Mouse (Mus musculus): ENCODE measurements around the gene Dynlt1c. TPM values are rescaled to one million over a fixed set of nuclear protein-coding genes. Genes with fewer than 3 reads are reported as not detected.
"Not testable (repeated sequence)": the region's sequence is repeated elsewhere in the genome, so short reads cannot be mapped to it uniquely, and the experiment has no call there.

The Dynlt1c gene
- polyA plus RNA-seq, 1 experiment from 2014 or later = 51.4 TPM

GRCm38 (mm10) chr17:6644210-6644609, 42.7 kb downstream of the Dynlt1c start:
- H3K9ac ChIP-seq; H3K9me3 ChIP-seq; H3K36me3 ChIP-seq; ATAC-seq (ENCODE audit: insufficient number of reproducible peaks, insufficient read depth, low FRiP score, low TSS enrichment); H3K4me2 ChIP-seq (replicated peaks); H3K4me1 ChIP-seq; H3K27ac ChIP-seq; H3K4me3 ChIP-seq; H3K27me3 ChIP-seq: not testable (repeated sequence)
- WGBS = 88% methylated on average over 9 of the region's 9 CpGs

GRCm38 (mm10) chr17:6644673-6645072, 43.2 kb downstream of the Dynlt1c start:
- H3K36me3 ChIP-seq; H3K4me3 ChIP-seq; H3K27me3 ChIP-seq; H3K27ac ChIP-seq; H3K9ac ChIP-seq; ATAC-seq (ENCODE audit: insufficient number of reproducible peaks, insufficient read depth, low FRiP score, low TSS enrichment); H3K9me3 ChIP-seq; H3K4me1 ChIP-seq; H3K4me2 ChIP-seq (replicated peaks): not testable (repeated sequence)
- WGBS = 84% methylated on average over 4 of the region's 4 CpGs

GRCm38 (mm10) chr17:6645668-6646067, 44.2 kb downstream of the Dynlt1c start:
- 93% methylated on average over 4 of the region's 4 CpGs for WGBS
- not testable (repeated sequence) for H3K9me3 ChIP-seq; ATAC-seq (ENCODE audit: insufficient number of reproducible peaks, insufficient read depth, low FRiP score, low TSS enrichment); H3K36me3 ChIP-seq; H3K4me2 ChIP-seq (replicated peaks); H3K4me1 ChIP-seq; H3K4me3 ChIP-seq; H3K27me3 ChIP-seq; H3K9ac ChIP-seq; H3K27ac ChIP-seq

- not testable (repeated sequence) for H3K27me3 ChIP-seq; H3K27ac ChIP-seq; H3K4me1 ChIP-seq; H3K9me3 ChIP-seq; H3K9ac ChIP-seq; H3K4me2 ChIP-seq (replicated peaks); H3K4me3 ChIP-seq; H3K36me3 ChIP-seq; ATAC-seq (ENCODE audit: insufficient number of reproducible peaks, insufficient read depth, low FRiP score, low TSS enrichment)
- WGBS = 94% methylated on average over 8 of the region's 8 CpGs
Observed at GRCm38 (mm10) chr17:6646841-6647240, 45.4 kb downstream of the Dynlt1c start.

- H3K27ac ChIP-seq; H3K4me3 ChIP-seq; H3K4me1 ChIP-seq; H3K27me3 ChIP-seq; H3K9ac ChIP-seq; H3K4me2 ChIP-seq (replicated peaks); ATAC-seq (ENCODE audit: insufficient number of reproducible peaks, insufficient read depth, low FRiP score, low TSS enrichment); H3K9me3 ChIP-seq; H3K36me3 ChIP-seq: not testable (repeated sequence)
- 95% methylated on average over 3 of the region's 3 CpGs for WGBS
Observed at GRCm38 (mm10) chr17:6647452-6647851, 46.0 kb downstream of the Dynlt1c start.

- ATAC-seq (ENCODE audit: insufficient number of reproducible peaks, insufficient read depth, low FRiP score, low TSS enrichment); H3K4me2 ChIP-seq (replicated peaks); H3K36me3 ChIP-seq; H3K27ac ChIP-seq; H3K4me3 ChIP-seq; H3K27me3 ChIP-seq; H3K9me3 ChIP-seq; H3K4me1 ChIP-seq; H3K9ac ChIP-seq: not testable (repeated sequence)
- 91% methylated on average over 6 of the region's 7 CpGs for WGBS
Observed at GRCm38 (mm10) chr17:6650904-6651565, 49.6 kb downstream of the Dynlt1c start.

- not testable (repeated sequence) for ATAC-seq (ENCODE audit: insufficient number of reproducible peaks, insufficient read depth, low FRiP score, low TSS enrichment); H3K27ac ChIP-seq; H3K9me3 ChIP-seq; H3K9ac ChIP-seq; H3K4me3 ChIP-seq; H3K27me3 ChIP-seq; H3K4me2 ChIP-seq (replicated peaks); H3K36me3 ChIP-seq; H3K4me1 ChIP-seq
- 85% methylated on average over 5 of the region's 5 CpGs for WGBS
Observed at GRCm38 (mm10) chr17:6653341-6653946, 52.0 kb downstream of the Dynlt1c start.

- H3K9ac ChIP-seq = peak overlapping the region; percentile 44
- H3K36me3 ChIP-seq, H3K9me3 ChIP-seq, H3K27me3 ChIP-seq, H3K4me1 ChIP-seq: not testable (repeated sequence)
- H3K27ac ChIP-seq = peak overlapping the region; percentile 69
- peak overlapping the region; percentile 46 for H3K4me3 ChIP-seq
- peak; percentile 76 for ATAC-seq (ENCODE audit: insufficient number of reproducible peaks, insufficient read depth, low FRiP score, low TSS enrichment)
- under 1% methylated on average over 36 of the region's 36 CpGs for WGBS
- peak overlapping the region; percentile 40 for H3K4me2 ChIP-seq (replicated peaks)
Observed at GRCm38 (mm10) chr17:6655087-6655511, 53.6 kb downstream of the Dynlt1c start.

- Histone ChIP-seq H3K4me2 (replicated peaks) (peak within 1 kb of the TSS; percentile 40), H3K27ac (peak within 1 kb of the TSS; percentile 69), H3K9ac (peak within 1 kb of the TSS; percentile 44), H3K4me3 (peak within 1 kb of the TSS; percentile 46)
- peak; percentile 96 for ATAC-seq (ENCODE audit: insufficient number of reproducible peaks, insufficient read depth, low FRiP score, low TSS enrichment)
- H3K27me3 ChIP-seq, H3K4me1 ChIP-seq, H3K36me3 ChIP-seq, H3K9me3 ChIP-seq: not testable (repeated sequence)
- WGBS = 4% methylated on average over 26 of the region's 33 CpGs
Observed at GRCm38 (mm10) chr17:6655567-6656281, 54.3 kb downstream of the Dynlt1c start, which contains the start of gene Dynlt1f. Dynlt1f (minus strand) TSS chr17:6655900.

- H3K27me3 ChIP-seq; H3K4me1 ChIP-seq; H3K9me3 ChIP-seq; H3K4me2 ChIP-seq (replicated peaks); H3K36me3 ChIP-seq; H3K9ac ChIP-seq; H3K27ac ChIP-seq; ATAC-seq (ENCODE audit: insufficient number of reproducible peaks, insufficient read depth, low FRiP score, low TSS enrichment); H3K4me3 ChIP-seq: not testable (repeated sequence)
- 97% methylated on average over 1 of the region's 3 CpGs for WGBS
Observed at GRCm38 (mm10) chr17:6656471-6656870, 55.0 kb downstream of the Dynlt1c start.

- 83% methylated on average over 6 of the region's 7 CpGs for WGBS
- H3K4me3 ChIP-seq; H3K36me3 ChIP-seq; H3K4me1 ChIP-seq; H3K4me2 ChIP-seq (replicated peaks); H3K27me3 ChIP-seq; ATAC-seq (ENCODE audit: insufficient number of reproducible peaks, insufficient read depth, low FRiP score, low TSS enrichment); H3K27ac ChIP-seq; H3K9ac ChIP-seq; H3K9me3 ChIP-seq: not testable (repeated sequence)
Observed at GRCm38 (mm10) chr17:6658801-6659200, 57.3 kb downstream of the Dynlt1c start, which contains the start of gene Sytl3. Sytl3 (plus strand) TSS chr17:6659093.

Measured in embryonic facial prominence, embryonic 12.5 days (tissue).